Mouse (Mus musculus) monocyte, adult 5-6 weeks (primary cell): ENCODE results near the gene Krt17. TPM values are rescaled to one million over a fixed set of nuclear protein-coding genes. Genes with fewer than 3 reads are reported as not detected.
"Not testable (repeated sequence)": the region's sequence is repeated elsewhere in the genome, so short reads cannot be mapped to it uniquely, and the experiment has no call there.

Experiments used
- ATAC-seq: fragments of 153-309, 156-312 bp; replicated peaks from 2 replicates; pipeline ENCODE4 v1.8.0; 2017; ENCODE audit warnings: mild to moderate bottlenecking; ENCODE audit not compliant: low TSS enrichment, insufficient number of reproducible peaks, severe bottlenecking, poor library complexity, low FRiP score
- total RNA-seq: library from RNA; stranded (forward); fragments of 200-1000, 200-491, 200-594 nt; gene quantifications from 3 replicates; pipeline ENCODE4 v1.2.3, GENCODE M21; 2017

The Krt17 gene
- total RNA-seq, 1 experiment from 2014 or later: not detected

- no peak for ATAC-seq
Measured at GRCm38 (mm10) chr11:100271878-100272277, 11.0 kb upstream of the Krt17 start.

- ATAC-seq: no peak
Measured at GRCm38 (mm10) chr11:100269821-100270332, 9.0 kb upstream of the Krt17 start, which contains the start of gene Krt42. Krt42 (minus strand) TSS chr11:100269871.

GRCm38 (mm10) chr11:100262058-100262980 is 1.5 kb upstream of the Krt17 start:
- ATAC-seq: no peak

- ATAC-seq: no peak
Measured at GRCm38 (mm10) chr11:100261235-100261605, 391 bp upstream of the Krt17 start.

GRCm38 (mm10) chr11:100259079-100259478 is 1.8 kb downstream of the Krt17 start:
- ATAC-seq: no peak

- ATAC-seq: no peak
Measured at GRCm38 (mm10) chr11:100257967-100258366, 2.9 kb downstream of the Krt17 start.

- ATAC-seq: no peak
Measured at GRCm38 (mm10) chr11:100255514-100255913, 5.3 kb downstream of the Krt17 start.

- no peak for ATAC-seq
Measured at GRCm38 (mm10) chr11:100254360-100255090, 6.3 kb downstream of the Krt17 start.

GRCm38 (mm10) chr11:100248852-100249465 is 11.9 kb downstream of the Krt17 start, which contains the start of gene Krt16:
Krt16 (minus strand) TSS chr11:100248902.
- no peak for ATAC-seq

GRCm38 (mm10) chr11:100246471-100246870 is 14.4 kb downstream of the Krt17 start:
- ATAC-seq: not testable (repeated sequence)

- ATAC-seq: not testable (repeated sequence)
Measured at GRCm38 (mm10) chr11:100240272-100240671, 20.6 kb downstream of the Krt17 start.

GRCm38 (mm10) chr11:100221741-100222140 is 39.1 kb downstream of the Krt17 start:
- no peak for ATAC-seq

- no peak for ATAC-seq
Measured at GRCm38 (mm10) chr11:100219304-100219703, 41.5 kb downstream of the Krt17 start.

GRCm38 (mm10) chr11:100208542-100208941 is 52.3 kb downstream of the Krt17 start:
- no peak for ATAC-seq

GRCm38 (mm10) chr11:100207498-100207897 is 53.3 kb downstream of the Krt17 start, which contains the start of gene Krt14:
Krt14 (minus strand) TSS chr11:100207548.
- ATAC-seq: no peak
